13 mouse cellular contexts compared by ENCODE assay signal in the genomic region with DNA sequence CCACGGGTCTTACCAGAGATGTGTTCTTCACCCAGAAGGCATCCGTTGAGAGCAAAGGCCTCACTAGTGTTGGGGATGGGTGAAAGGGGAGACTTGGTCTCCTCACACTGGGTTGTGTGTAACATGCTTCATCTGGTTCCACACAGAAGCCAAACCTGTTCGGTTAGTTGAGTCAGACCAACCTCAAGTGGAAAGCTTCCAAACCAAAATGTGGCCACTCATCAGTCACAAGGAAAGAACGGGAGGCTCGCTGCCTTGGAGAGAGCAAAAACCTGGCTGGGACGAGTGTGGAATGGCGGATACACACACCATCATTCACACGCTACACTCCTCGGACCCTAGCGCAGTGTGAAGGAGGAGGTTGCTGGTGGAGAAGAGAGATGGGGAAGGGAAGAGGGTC. TPM values are rescaled to one million over a fixed set of nuclear protein-coding genes. Genes with fewer than 3 reads are reported as not detected.
A peak's percentile ranks its signal among the peaks of the same experiment; 100 is the strongest.
DNase-seq lines count a peak whose midpoint lies in the region; ATAC-seq and TF ChIP-seq lines count a peak whose summit lies in the region.
"Had no signal": no experiment of that assay in that cellular context is flagged by ENCODE, and none has a peak within 500 bp of the region (broad histone marks: within the 10 kb centered on the region; RNA-seq: fewer than 3 reads in every experiment).

No protein-coding gene starts in this region.

- no peak overlapping the region for H3K9ac ChIP-seq in midbrain, embryonic 13.5 days (replicated peaks)
- H3K9ac ChIP-seq: intestine, embryonic 15.5 days; neural tube, embryonic 13.5 days had no signal

- no peak for ATAC-seq in midbrain, embryonic 13.5 days
- ATAC-seq: intestine, embryonic 15.5 days had no signal

- no peak for TF ChIP-seq CTCF in gastrocnemius, adult 2 months (IDR thresholded peaks at IDR 0.05)

- WGBS in midbrain, embryonic 13.5 days = 91% methylated on average over 10 of the region's 10 CpGs

- H3K27me3 ChIP-seq in midbrain, embryonic 13.5 days = no peaks in the 10 kb centered on the region
- H3K27me3 ChIP-seq: intestine, embryonic 15.5 days; neural tube, embryonic 13.5 days had no signal

- no peaks in the 10 kb centered on the region for H3K4me1 ChIP-seq in midbrain, embryonic 13.5 days (replicated peaks)
- H3K4me1 ChIP-seq: intestine, embryonic 15.5 days; megakaryocyte, embryonic 14.5 days; neural tube, embryonic 13.5 days had no signal

- no peak overlapping the region for H3K4me3 ChIP-seq in midbrain, embryonic 13.5 days (replicated peaks)
- H3K4me3 ChIP-seq in gastrocnemius, adult 2 months = no peak overlapping the region
- H3K4me3 ChIP-seq: intestine, embryonic 15.5 days; megakaryocyte, embryonic 14.5 days; neural tube, embryonic 13.5 days had no signal

- H3K9me3 ChIP-seq in midbrain, embryonic 13.5 days = no peaks in the 10 kb centered on the region
- H3K9me3 ChIP-seq: intestine, embryonic 15.5 days; neural tube, embryonic 13.5 days had no signal

- DNase-seq in ovary, postnatal 10 days (ENCODE audit: low spot score) = peak; percentile 6
- DNase-seq in ovary, adult 18-20 months (ENCODE audit: low spot score) = no peak
- DNase-seq in kidney, postnatal 14 days = peak; percentile 57
- DNase-seq in lung, postnatal 4 days = peak; percentile 27 to 34
- DNase-seq in adrenal gland, postnatal 25 days = no peak
- no peak for DNase-seq in gastrocnemius, adult 2 months
- DNase-seq in adrenal gland, postnatal 36 days = no peak
- DNase-seq: embryo, embryonic 11 days; spleen, adult 18-20 months had no signal

- H3K36me3 ChIP-seq in midbrain, embryonic 13.5 days = no peaks in the 10 kb centered on the region
- H3K36me3 ChIP-seq: intestine, embryonic 15.5 days; neural tube, embryonic 13.5 days had no signal

- no peak overlapping the region for H3K27ac ChIP-seq in midbrain, embryonic 13.5 days
- no peak overlapping the region for H3K27ac ChIP-seq in gastrocnemius, adult 2 months
- H3K27ac ChIP-seq: intestine, embryonic 15.5 days; neural tube, embryonic 13.5 days had no signal

- H3K4me2 ChIP-seq in midbrain, embryonic 13.5 days (replicated peaks) = no peak overlapping the region
- H3K4me2 ChIP-seq: intestine, embryonic 15.5 days; neural tube, embryonic 13.5 days had no signal

- intact Hi-C loops in gastrocnemius, adult 2 months (cut with DNase I) = no loop called here

RNA-seq across cellular contexts. Expression of a gene that starts 22.4 kb away (rescaled TPM):
- 31.2 and 33.6 TPM in 2 replicates for polyA plus RNA-seq in midbrain, embryonic 13.5 days (2015; fragmentation: Nextera tagmentation; extraction: Ambion mirVana)
- total RNA-seq in adrenal gland, postnatal 25 days (2021) = 46.0 and 73.5 TPM in 2 replicates
- under 1 TPM; 0.33 to 0.89 TPM for total RNA-seq in gastrocnemius, adult 2 months (2021)
- 10 to 100 TPM; 90.1 to 91.1 TPM for total RNA-seq in adrenal gland, postnatal 36 days (2021)

Comparison
In these comparisons a context has a peak if more than half of its experiments do, and no peak if none do; other contexts are left out.
1. DNase-seq: peak in ovary, postnatal 10 days (single experiment), kidney, postnatal 14 days (single experiment) and lung, postnatal 4 days (2 of 2); none in ovary, adult 18-20 months (single experiment), adrenal gland, postnatal 25 days (single experiment), gastrocnemius, adult 2 months (single experiment) and adrenal gland, postnatal 36 days (0 of 2).
2. RNA of a gene that starts 22.4 kb away (total RNA-seq): 90.1 to 91.1 TPM in adrenal gland, postnatal 36 days and 46.0 to 73.5 TPM in adrenal gland, postnatal 25 days; 0.33 to 0.89 TPM in gastrocnemius, adult 2 months; every median in the first group is over 10 times any median in the second.